Mouse (Mus musculus) olfactory bulb, adult 2 months (tissue): ENCODE measurements around the gene Nek10.

Experiments
- CTCF ChIP-seq: fragments of 200-500 bp; IDR thresholded peaks from 2 replicates; pipeline ENCODE4 v1.5.1; 2012; ENCODE audit warnings: low read depth, mild to moderate bottlenecking, low read length, moderate library complexity; ENCODE audit not compliant: insufficient read depth
- POLR2A ChIP-seq: fragments of 200-500 bp; IDR thresholded peaks from 2 replicates; pipeline ENCODE4 v1.6.1; 2012; ENCODE audit warnings: mild to moderate bottlenecking, low read depth, low read length, moderate library complexity; ENCODE audit not compliant: insufficient read depth

- TF ChIP-seq CTCF (no peak), POLR2A (no peak)
Observed at GRCm38 (mm10) chr14:14799861-14800260, 3.4 kb upstream of the Nek10 start.
